Mouse (Mus musculus) lung, adult 2 months (tissue): Measurements from ENCODE around the gene Nusap1.

Source experiments
- CTCF ChIP-seq: fragments of 200-500 bp; IDR thresholded peaks from 2 replicates; pipeline ENCODE4 v1.5.1; 2011; ENCODE audit warnings: mild to moderate bottlenecking, low read length, control low read depth; ENCODE audit not compliant: insufficient read depth
- POLR2A ChIP-seq: fragments of 200-500 bp; IDR thresholded peaks from 2 replicates; pipeline ENCODE4 v1.6.1; 2011; ENCODE audit warnings: low read depth, mild to moderate bottlenecking, control low read depth, low read length, borderline replicate concordance; ENCODE audit errors: extremely low read depth

GRCm38 (mm10) chr2:119607023-119607422, 11.1 kb upstream of the Nusap1 start:
- peak; percentile 9; the same call in 1 of the 2 replicates for TF ChIP-seq CTCF
- no peak for TF ChIP-seq POLR2A
